Mouse (Mus musculus): ENCODE measurements around the gene Ass1.
A peak's percentile ranks its signal among the peaks of the same experiment; 100 is the strongest.

Ass1 gene

GRCm38 (mm10) chr2:31490556-31490955 lies 20.5 kb downstream of the Ass1 start:
- DNase-seq, result no peak

- DNase-seq, result no peak
Observed at GRCm38 (mm10) chr2:31492308-31492707, 22.3 kb downstream of the Ass1 start.

GRCm38 (mm10) chr2:31493243-31493642 lies 23.2 kb downstream of the Ass1 start:
- DNase-seq, result no peak

GRCm38 (mm10) chr2:31494315-31494714 lies 24.3 kb downstream of the Ass1 start:
- DNase-seq, result peak; percentile 70

GRCm38 (mm10) chr2:31495046-31495476 lies 25.1 kb downstream of the Ass1 start:
- DNase-seq, result no peak

- no peak for DNase-seq
Observed at GRCm38 (mm10) chr2:31496141-31496540, 26.1 kb downstream of the Ass1 start.

GRCm38 (mm10) chr2:31497113-31497512 lies 27.1 kb downstream of the Ass1 start:
- no peak for DNase-seq

- DNase-seq, result no peak
Observed at GRCm38 (mm10) chr2:31497635-31498034, 27.6 kb downstream of the Ass1 start.

- peak; percentile 55 for DNase-seq
Observed at GRCm38 (mm10) chr2:31499327-31500291, 29.6 kb downstream of the Ass1 start.

- no peak for DNase-seq
Observed at GRCm38 (mm10) chr2:31500292-31501204, 30.5 kb downstream of the Ass1 start.

GRCm38 (mm10) chr2:31501448-31502130 lies 31.6 kb downstream of the Ass1 start:
- peak; percentile 73 for DNase-seq

- no peak for DNase-seq
Observed at GRCm38 (mm10) chr2:31502616-31503522, 32.9 kb downstream of the Ass1 start.

- no peak for DNase-seq
Observed at GRCm38 (mm10) chr2:31505472-31505871, 35.5 kb downstream of the Ass1 start.

GRCm38 (mm10) chr2:31508851-31509250 lies 38.8 kb downstream of the Ass1 start:
- no peak for DNase-seq

GRCm38 (mm10) chr2:31511316-31511715 lies 41.3 kb downstream of the Ass1 start:
- no peak for DNase-seq

- no peak for DNase-seq
Observed at GRCm38 (mm10) chr2:31516557-31516956, 46.5 kb downstream of the Ass1 start.

GRCm38 (mm10) chr2:31521800-31522335 lies 51.9 kb downstream of the Ass1 start:
- no peak for DNase-seq

GRCm38 (mm10) chr2:31524641-31525040 lies 54.6 kb downstream of the Ass1 start:
- DNase-seq, result no peak

GRCm38 (mm10) chr2:31525778-31526177 lies 55.8 kb downstream of the Ass1 start:
- no peak for DNase-seq

GRCm38 (mm10) chr2:31530201-31530600 lies 60.2 kb downstream of the Ass1 start:
- DNase-seq, result no peak

- no peak for DNase-seq
Observed at GRCm38 (mm10) chr2:31537054-31537453, 67.0 kb downstream of the Ass1 start.

All from kidney, adult 9 months (tissue).